Mouse (Mus musculus) CD4-positive, CD25-positive, alpha-beta regulatory T cell, adult 4 months (primary cell): Measurements from ENCODE around the gene Tnfrsf1a. TPM values are rescaled to one million over a fixed set of nuclear protein-coding genes. Genes with fewer than 3 reads are reported as not detected.

Source experiments
- ATAC-seq: one replicate; pipeline ENCODE4 v1.8.0; 2017
- polyA plus RNA-seq, 2 experiments: library from polyadenylated mRNA; unstranded; fragments of 100-300 nt; shearing (Covaris generic); gene quantifications; one replicate each; pipeline ENCODE4 v1.2.1; 2017

Gene Tnfrsf1a
- polyA plus RNA-seq, 2 experiments from 2014 or later: 24.9 to 43.5 TPM

DNA sequence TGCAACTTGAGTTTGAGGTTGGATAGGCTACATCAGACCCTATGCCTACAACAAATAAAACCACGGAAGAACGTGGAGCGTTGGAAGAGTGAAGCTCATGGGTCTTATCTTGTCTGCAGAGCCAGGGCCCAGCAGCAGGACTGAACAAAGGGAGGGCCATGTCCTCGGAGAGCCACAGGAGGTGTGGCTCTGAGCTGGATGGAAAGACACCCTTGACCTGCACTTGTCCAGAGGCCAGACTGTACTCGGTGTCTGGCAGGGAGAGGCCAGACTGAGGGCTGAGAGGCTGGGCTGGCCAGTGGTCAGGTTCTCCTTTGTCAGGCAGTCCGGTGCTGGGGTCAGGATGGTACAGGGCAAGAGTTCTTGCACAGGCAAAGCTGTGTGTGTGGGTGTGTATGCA lies 23.8 kb upstream of the Tnfrsf1a start:
- no peak for ATAC-seq

DNA sequence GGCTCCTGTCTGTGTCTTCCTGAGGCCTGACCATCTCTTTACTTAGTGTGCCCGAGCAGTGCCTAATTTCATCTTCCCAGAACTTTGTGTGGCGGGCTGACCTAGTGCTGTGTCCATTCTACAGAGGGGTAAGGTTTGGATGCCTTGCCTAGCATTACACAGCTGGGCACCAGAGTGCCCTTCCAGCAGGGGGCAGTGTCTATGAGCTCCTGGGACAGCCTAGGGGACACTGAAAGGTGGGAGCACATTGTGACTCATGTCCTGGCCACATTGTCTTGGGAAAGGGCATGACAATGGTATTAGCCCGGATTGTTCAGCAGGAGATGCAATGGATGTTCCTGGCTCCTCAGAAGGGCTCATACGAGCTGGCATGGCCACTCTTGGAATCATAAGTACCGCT lies 20.9 kb upstream of the Tnfrsf1a start:
- no peak for ATAC-seq

DNA sequence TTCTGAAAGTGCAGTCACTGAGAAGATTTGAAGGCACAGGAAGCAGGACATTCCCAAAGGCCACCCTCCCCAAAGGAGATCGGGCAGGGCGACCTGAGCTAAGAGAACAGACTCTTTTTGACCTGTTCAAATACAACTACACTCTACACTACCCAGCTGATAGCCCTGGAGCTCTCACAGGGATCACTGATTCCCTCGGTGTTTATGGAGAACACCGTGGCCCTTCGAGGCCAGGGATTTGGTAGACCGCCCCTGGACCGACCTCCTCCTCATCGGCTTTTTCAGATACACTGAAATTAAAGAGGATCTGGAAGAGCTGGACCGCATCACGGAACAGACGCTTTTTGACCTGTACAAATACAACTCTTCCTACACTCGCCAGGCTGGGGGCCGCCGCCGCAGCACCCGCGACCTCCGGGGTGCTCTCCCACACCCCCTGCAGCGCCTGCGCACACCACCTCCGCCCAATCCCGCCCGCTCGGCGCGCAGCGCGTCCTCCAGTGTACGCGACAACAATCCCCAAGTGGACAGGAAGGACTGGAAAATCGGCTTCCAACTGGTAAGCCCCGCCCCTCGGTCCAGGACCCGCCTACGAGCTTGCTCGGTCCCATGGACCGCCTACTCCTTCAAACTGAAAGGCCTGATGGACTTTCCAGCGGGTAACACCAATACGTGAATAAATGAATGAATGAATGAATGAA lies 18.4 kb upstream of the Tnfrsf1a start:
- no peak for ATAC-seq

- ATAC-seq: no peak
Measured at GRCm38 (mm10) chr6:125333112-125333899, 15.9 kb upstream of the Tnfrsf1a start.

GRCm38 (mm10) chr6:125334356-125334755 lies 14.8 kb upstream of the Tnfrsf1a start:
- ATAC-seq: no peak

DNA sequence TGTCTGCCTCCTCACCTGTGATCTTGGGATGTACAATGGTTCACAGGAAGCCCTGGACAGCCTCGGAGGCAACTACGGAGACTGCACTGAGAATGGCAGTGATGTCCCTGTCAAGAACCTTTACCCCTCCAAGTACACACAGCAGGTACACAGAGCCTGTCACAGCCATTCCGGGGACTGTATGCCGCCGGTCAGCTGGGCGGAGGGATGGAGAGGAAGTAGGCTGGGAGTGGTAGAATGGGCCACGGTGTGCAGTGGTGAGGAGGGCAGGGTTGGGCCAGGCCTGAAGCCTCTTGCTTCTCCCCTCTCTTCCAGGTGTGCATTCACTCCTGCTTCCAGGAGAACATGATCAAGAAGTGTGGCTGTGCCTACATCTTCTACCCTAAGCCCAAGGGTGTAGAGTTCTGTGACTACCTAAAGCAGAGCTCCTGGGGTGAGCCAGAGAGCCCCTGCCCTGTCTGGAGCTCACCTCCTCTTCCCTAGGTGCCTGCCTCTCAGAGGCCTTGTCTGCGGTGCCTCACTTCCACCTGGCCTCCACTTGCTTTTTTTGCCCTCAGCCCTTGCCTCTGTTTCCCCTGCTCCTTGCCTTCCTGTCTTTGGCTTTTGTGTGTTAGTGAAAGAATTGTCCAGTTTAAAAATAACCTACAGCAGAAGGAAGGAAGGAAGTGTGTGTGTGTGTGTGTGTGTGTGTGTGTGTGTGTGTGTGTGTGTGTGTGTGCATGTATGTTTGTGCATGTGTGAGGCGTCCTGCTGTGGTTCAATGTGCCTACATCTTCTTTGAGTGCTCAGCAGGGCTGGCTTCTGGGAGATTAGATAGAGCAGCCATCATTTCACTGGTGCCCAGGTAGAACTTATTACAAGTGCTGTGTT lies 10.1 kb upstream of the Tnfrsf1a start:
- peak; percentile 63 for ATAC-seq

DNA sequence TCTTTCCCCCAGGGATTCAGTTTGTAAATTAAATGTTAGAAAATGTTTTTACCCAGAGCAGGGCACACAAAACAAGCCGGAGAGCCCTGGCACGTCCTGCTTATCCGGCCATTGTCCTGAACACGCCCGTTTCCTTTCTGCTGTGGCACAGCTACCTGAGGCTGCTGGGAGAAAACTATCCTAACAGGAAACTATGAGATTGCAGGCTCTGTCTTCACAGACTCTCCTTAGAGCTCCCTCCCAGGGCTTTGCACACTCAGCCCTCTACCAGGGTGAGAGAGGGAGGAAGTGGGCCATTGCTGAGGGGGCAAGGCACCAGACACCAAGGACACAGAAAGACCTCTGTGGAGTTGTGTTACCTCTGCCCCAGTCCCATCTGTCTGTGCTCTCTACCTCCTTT lies 8.9 kb upstream of the Tnfrsf1a start:
- ATAC-seq: no peak

- no peak for ATAC-seq
Measured at GRCm38 (mm10) chr6:125342198-125342597, 7.0 kb upstream of the Tnfrsf1a start.

DNA sequence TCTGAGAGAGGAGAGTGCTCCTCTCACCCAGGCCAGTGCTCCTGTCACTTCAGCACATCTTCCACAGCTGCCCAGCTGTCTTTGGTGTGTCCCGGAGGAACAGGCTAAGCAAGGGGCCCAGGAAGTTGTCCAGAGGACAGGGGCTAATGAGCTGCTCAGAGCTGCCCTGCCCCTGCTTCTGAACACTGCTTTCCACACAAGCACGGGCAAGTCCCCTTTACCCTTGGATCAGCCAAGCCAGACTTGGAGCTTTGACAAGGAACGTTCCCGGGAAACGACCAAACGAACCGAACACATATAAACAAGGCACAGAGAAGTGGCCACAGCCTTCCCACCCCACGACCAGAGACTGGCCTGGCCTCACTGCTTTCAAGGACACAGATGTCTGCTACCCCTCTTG lies 5.1 kb upstream of the Tnfrsf1a start:
- no peak for ATAC-seq

- no peak for ATAC-seq
Measured at GRCm38 (mm10) chr6:125344866-125345265, 4.3 kb upstream of the Tnfrsf1a start.

- no peak for ATAC-seq
Measured at GRCm38 (mm10) chr6:125345625-125346024, 3.5 kb upstream of the Tnfrsf1a start.

GRCm38 (mm10) chr6:125346029-125346428 lies 3.1 kb upstream of the Tnfrsf1a start:
- ATAC-seq: no peak

DNA sequence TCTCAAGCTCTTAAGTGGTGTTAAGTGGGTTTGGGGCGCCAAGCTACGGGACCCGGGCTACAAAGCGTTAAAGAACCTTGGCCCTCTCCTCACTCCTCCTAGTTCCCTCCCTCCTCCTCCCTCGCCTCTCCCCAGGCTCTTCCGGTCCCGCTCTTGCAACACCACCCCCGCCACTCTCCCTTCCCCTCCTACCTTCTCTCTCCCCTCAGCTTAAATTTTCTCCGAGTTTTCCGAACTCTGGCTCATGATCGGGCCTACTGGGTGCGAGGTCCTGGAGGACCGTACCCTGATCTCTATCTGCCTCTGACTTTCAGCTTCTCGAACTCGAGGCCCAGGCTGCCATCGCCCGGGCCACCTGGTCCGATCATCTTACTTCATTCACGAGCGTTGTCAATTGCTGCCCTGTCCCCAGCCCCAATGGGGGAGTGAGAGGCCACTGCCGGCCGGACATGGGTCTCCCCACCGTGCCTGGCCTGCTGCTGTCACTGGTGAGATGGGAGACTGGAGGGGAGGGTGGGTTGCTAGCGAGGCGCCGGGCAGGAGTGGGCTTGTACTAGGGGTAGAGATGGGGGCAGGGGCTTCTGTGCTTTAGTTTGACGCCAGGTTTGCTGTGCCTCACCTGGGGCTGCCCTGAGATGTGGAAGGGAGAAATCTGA lies 541 bp downstream of the Tnfrsf1a start:
- ATAC-seq: peak; percentile 79

DNA sequence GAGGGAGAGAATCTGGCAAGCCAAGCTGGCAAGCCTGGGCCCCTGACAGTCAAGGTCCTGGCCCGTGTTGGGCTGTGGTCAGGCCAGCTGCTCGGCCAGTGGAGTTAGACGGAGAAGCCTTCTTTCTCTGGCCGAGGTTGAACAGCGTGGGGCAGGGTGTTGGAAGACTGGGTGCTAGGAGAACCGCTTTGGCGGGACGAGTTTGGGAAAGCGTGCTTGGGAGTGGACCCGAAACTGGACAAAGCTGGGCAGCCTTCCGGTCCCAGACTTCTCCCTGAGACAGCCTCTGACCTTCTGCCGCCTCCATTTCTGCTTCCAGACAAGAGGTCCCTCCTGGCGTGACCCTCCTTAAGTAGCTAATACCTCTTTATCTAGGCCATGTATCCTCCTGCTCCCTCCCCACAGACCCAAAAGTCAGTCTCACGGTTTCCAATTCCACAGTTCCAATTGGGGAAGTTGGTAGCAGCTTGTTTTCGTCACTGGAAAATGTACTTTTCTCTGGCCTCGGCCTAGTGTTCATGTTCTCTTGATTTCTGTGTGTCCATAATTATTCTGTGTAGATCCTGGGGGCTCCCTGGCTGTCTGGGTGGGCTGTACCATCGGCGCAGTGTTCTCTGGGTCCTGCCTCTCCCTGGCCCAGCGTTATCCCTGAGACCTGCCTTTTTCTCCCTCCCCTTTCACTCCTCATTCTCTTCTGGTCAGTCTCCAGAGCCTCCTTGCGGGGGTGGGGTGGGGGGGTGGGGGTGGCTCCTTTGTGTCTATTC lies 1.3 kb downstream of the Tnfrsf1a start:
- no peak for ATAC-seq

- ATAC-seq: no peak
Measured at GRCm38 (mm10) chr6:125350995-125351324, 1.8 kb downstream of the Tnfrsf1a start.

- no peak for ATAC-seq
Measured at GRCm38 (mm10) chr6:125351368-125352045, 2.3 kb downstream of the Tnfrsf1a start.

DNA sequence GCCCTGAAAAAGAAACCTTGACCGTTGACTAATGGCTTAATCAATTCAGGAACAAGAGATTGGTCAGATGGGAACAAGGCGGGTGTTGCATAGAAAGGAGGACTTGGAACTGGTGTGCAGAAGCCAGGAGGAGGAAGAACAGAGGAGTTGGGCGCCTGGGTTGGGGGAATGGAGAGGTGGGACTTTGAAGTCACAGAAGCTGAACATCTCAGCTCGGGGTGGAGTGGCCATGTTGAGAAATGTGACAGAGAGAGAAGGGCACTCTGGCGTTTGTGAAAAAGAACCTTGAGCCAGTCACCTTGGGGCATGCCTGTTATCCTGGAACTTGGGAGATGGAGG lies 2.9 kb downstream of the Tnfrsf1a start:
- no peak for ATAC-seq

DNA sequence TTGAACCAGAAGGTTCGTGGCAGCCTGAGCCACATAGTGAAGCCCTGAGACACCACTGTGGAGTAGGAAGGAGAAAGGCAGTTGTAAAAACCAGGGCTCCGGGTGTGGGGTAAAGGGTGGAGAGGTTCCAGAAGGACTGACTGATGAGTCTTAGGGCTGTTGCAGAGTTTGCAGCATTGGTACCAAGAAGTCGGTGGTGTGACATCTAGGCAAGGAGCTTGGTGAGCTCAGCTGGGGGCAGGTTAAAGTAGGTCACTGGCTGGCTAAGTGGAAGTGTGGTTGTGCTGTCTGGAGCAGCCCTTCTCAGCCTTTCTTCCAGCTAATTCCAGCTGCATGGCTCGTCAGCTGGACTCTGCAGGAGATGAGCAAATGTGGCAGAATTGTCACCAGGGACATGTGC lies 3.6 kb downstream of the Tnfrsf1a start:
- ATAC-seq: no peak

- peak; percentile 38 for ATAC-seq
Measured at GRCm38 (mm10) chr6:125353221-125353620, 4.1 kb downstream of the Tnfrsf1a start.

DNA sequence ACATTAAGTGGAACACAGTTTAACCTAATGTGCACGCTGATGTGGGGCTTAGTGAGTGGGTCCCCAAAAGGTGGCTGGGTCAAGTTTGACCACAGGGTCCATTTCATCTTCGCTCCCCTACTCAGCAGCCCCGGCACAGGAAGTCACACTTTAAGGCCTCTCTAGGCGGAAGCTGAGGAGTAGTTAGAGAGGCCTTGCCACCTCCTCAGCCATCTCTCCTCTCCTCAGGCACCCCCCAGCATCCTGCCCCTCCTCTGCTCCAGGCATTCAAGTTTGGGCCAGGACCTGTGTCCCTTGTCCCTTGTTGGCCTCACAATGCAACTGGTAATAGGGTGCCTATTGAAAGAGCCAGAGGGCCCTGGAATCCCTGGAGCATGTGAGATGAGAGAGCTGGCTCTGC lies 4.5 kb downstream of the Tnfrsf1a start:
- peak; percentile 66 for ATAC-seq

GRCm38 (mm10) chr6:125354352-125355151 lies 5.4 kb downstream of the Tnfrsf1a start:
- ATAC-seq: no peak
